Mouse (Mus musculus) heart, embryonic 16.5 days (tissue): ENCODE measurements at regions not wholly inside any gene's neighbourhood (a gene's known extent, or its start where the extent isn't known, plus 50 kb on each side); places are given as distances from the start of the nearest gene placed in this dataset.

Source experiments
- ATAC-seq: fragments of 200-750 bp; cut with Nextera tagmentation; replicated peaks from 2 replicates; pipeline ENCODE4 v1.8.0; 2017; ENCODE audit warnings: moderate number of reproducible peaks; ENCODE audit not compliant: insufficient read depth, low FRiP score; ENCODE audit errors: extremely low read depth
- H3K27ac ChIP-seq: fragments of 300-500 bp; sonication (generic); 2 replicates; pipeline ENCODE4 v1.5.1; 2014; ENCODE audit warnings: mild to moderate bottlenecking, low read length, control low read depth, moderate library complexity
- H3K27me3 ChIP-seq: fragments of 300-500 bp; sonication (generic); 2 replicates; pipeline ENCODE4 v1.6.1; 2014; ENCODE audit warnings: low read length, mixed read lengths; ENCODE audit not compliant: control insufficient read depth, insufficient read depth
- H3K36me3 ChIP-seq: fragments of 300-500 bp; sonication (generic); 2 replicates; pipeline ENCODE4 v1.6.1; 2014; ENCODE audit not compliant: control insufficient read depth, insufficient read depth
- H3K4me1 ChIP-seq: fragments of 300-500 bp; sonication (generic); 2 replicates; pipeline ENCODE4 v1.6.1; 2014; ENCODE audit warnings: low read length, mixed read lengths; ENCODE audit not compliant: control insufficient read depth, insufficient read depth
- H3K4me2 ChIP-seq: fragments of 300-500 bp; sonication (generic); 2 replicates; pipeline ENCODE4 v1.6.1; 2014; ENCODE audit warnings: low read depth, mild to moderate bottlenecking, control low read depth, low read length
- H3K4me3 ChIP-seq: fragments of 300-500 bp; sonication (generic); 2 replicates; pipeline ENCODE4 v1.5.1; 2014; ENCODE audit warnings: mild to moderate bottlenecking, control low read depth, low read length
- H3K9ac ChIP-seq: fragments of 300-500 bp; sonication (generic); 2 replicates; pipeline ENCODE4 v1.6.1; 2014; ENCODE audit warnings: low read length, control low read depth
- H3K9me3 ChIP-seq: fragments of 300-500 bp; sonication (generic); replicated peaks from 2 replicates; pipeline ENCODE4 v1.6.1; 2016; ENCODE audit warnings: low read length; ENCODE audit not compliant: control insufficient read depth
- WGBS: fragments of 180-500 bp; shearing (Covaris S2); extraction: QIAGEN DNeasy Blood & Tissue Kit; methylation state at CpG from one replicate; pipeline ENCODE4 v1.1.7; 2014; 5-methylcytosine and 5-hydroxymethylcytosine counted together

GRCm38 (mm10) chr15:59201894-59202670, 313.0 kb downstream of the Gm49356 start:
- 63% methylated on average over 19 of the region's 19 CpGs for WGBS
- H3K4me2 ChIP-seq = peak overlapping the region; percentile 13; the same call in 1 of the 2 replicates
- H3K36me3 ChIP-seq = no peaks in the 10 kb centered on the region
- peaks cover 53% of the 10 kb centered on the region for H3K4me1 ChIP-seq
- H3K27ac ChIP-seq = peak overlapping the region; percentile 76
- no peak overlapping the region for H3K4me3 ChIP-seq
- peak overlapping the region; percentile 10; the same call in 1 of the 2 replicates for H3K9ac ChIP-seq
- H3K27me3 ChIP-seq = no peaks in the 10 kb centered on the region
- no peak for ATAC-seq
- H3K9me3 ChIP-seq = no peaks in the 10 kb centered on the region

DNA sequence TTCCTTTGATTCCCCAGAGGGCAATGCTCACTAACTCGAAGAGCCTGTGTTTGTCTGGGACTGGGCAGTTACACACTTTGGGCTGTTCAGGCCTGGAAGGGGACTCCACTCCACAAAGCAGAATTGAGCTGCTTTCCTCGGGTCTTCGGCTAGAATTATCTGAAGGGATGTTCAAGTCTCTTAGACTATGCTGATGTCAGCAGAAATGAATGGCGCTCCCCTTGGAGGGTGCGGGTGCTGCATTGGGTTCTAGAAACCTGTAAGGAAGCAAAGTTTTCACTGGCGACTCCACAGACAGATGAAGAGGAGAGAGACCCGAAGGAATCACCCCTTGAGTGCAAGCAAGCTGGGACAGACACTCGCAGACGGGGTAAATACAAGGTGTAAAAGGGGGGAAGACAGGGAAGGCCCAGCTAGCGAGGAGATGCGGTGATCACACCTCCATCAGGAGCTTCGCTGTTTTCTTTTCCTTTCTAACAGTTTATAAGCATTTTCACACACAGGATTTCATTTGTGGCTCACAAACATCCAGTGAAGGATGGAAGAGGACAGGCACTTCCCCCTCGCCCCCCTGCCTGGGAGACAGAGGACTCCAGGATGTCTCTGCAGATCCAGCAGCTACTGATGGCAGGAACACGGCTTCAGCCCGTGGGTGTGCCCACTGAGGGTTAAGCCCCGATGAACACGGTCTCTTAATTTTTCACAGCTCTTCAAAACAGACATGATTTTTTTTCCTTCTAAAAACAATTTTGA, 314.2 kb downstream of the Gm49356 start:
- H3K4me3 ChIP-seq = no peak overlapping the region
- H3K27me3 ChIP-seq = no peaks in the 10 kb centered on the region
- no peaks in the 10 kb centered on the region for H3K9me3 ChIP-seq
- H3K4me1 ChIP-seq = peaks cover 44% of the 10 kb centered on the region
- 68% methylated on average over 17 of the region's 17 CpGs for WGBS
- H3K27ac ChIP-seq = peak overlapping the region; percentile 29; the same call in 1 of the 2 replicates
- no peak overlapping the region for H3K4me2 ChIP-seq
- 0 out of 2 replicates have a peak overlapping the region, but pooled peaks have one; percentile 31 for H3K9ac ChIP-seq
- no peaks in the 10 kb centered on the region for H3K36me3 ChIP-seq
- ATAC-seq = no peak

DNA sequence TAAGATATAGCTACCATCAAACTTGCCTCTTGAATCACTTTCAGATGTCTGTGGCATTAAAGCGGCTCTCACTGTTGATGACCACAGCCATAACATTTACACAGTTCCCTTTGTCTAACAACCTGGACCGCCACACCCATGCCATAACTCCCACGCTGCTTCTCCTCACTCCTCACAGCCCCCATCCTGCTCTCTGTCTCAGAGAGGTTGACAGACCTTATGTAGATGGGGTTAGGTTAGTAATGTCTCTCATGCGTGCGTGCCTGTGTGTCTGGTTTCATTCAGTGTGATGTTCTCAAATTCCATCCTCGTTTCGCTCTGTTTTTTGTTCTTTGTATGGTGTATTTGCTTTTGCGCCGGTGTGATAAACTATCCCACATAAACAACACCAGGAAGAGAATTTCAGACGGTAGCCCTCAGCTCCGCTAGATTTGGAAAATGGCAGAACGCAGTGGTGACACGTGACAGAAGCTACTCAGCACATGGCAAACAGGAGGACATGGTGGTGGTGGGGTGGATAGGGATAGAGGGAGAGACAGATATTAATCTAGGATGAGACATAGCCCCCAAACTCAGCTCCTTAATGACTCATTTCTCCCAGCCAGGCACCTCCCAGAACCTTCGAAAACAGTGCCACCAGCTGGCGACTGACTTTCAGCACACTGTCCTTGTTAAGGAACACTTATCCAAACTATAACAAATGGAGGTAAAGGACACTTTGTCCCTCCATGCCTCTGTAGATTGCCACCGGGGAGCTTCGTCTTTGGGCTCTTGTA, 314.9 kb downstream of the Gm49356 start:
- ATAC-seq = 0 out of 2 replicates have a peak, but pooled peaks have one; percentile 17
- Histone ChIP-seq H3K27me3 (no peaks in the 10 kb centered on the region), H3K27ac (0 out of 2 replicates have a peak overlapping the region, but pooled peaks have one; percentile 5), H3K4me1 (peaks cover 36% of the 10 kb centered on the region), H3K4me2 (peak overlapping the region; percentile 19; the same call in 1 of the 2 replicates), H3K9me3 (no peaks in the 10 kb centered on the region), H3K4me3 (no peak overlapping the region), H3K9ac (no peak overlapping the region), H3K36me3 (no peaks in the 10 kb centered on the region)
- 53% methylated on average over 17 of the region's 17 CpGs for WGBS

- WGBS = 63% methylated on average over 3 of the region's 3 CpGs
- H3K27me3 ChIP-seq = no peaks in the 10 kb centered on the region
- H3K4me3 ChIP-seq = no peak overlapping the region
- no peaks in the 10 kb centered on the region for H3K9me3 ChIP-seq
- H3K9ac ChIP-seq = no peak overlapping the region
- H3K4me1 ChIP-seq = peaks cover 36% of the 10 kb centered on the region
- H3K4me2 ChIP-seq = no peak overlapping the region
- no peak for ATAC-seq
- H3K27ac ChIP-seq = peak overlapping the region; percentile 88
- H3K36me3 ChIP-seq = no peaks in the 10 kb centered on the region
Observed at GRCm38 (mm10) chr15:59205091-59205490, 316.0 kb downstream of the Gm49356 start.

- Histone ChIP-seq H3K27me3 (no peaks in the 10 kb centered on the region), H3K4me3 (no peak overlapping the region)
Observed at GRCm38 (mm10) chr15:59205544-59205943, 316.4 kb downstream of the Gm49356 start.

GRCm38 (mm10) chr15:59206636-59207035, 317.5 kb downstream of the Gm49356 start:
- Histone ChIP-seq H3K27ac (no peak overlapping the region), H3K4me3 (no peak overlapping the region), H3K9me3 (no peaks in the 10 kb centered on the region), H3K4me1 (peaks cover 28% of the 10 kb centered on the region), H3K36me3 (no peaks in the 10 kb centered on the region), H3K9ac (no peak overlapping the region), H3K4me2 (no peak overlapping the region), H3K27me3 (no peaks in the 10 kb centered on the region)
- WGBS = 67% methylated on average over 7 of the region's 7 CpGs
- no peak for ATAC-seq

More at GRCm38 (mm10) chr15:59205544-59205943, 316.4 kb downstream of the Gm49356 start:
- Histone ChIP-seq H3K4me1 (peaks cover 36% of the 10 kb centered on the region), H3K4me2 (no peak overlapping the region), H3K9ac (no peak overlapping the region), H3K27ac (peak overlapping the region; percentile 88), H3K9me3 (no peaks in the 10 kb centered on the region), H3K36me3 (no peaks in the 10 kb centered on the region)
- ATAC-seq = peak; percentile 72
- WGBS = 53% methylated on average over 7 of the region's 7 CpGs

- no peaks in the 10 kb centered on the region for H3K9me3 ChIP-seq
- no peak overlapping the region for H3K4me3 ChIP-seq
- no peak for ATAC-seq
- WGBS = 59% methylated on average over 4 of the region's 4 CpGs
- H3K4me1 ChIP-seq = peaks cover 15% of the 10 kb centered on the region
- H3K36me3 ChIP-seq = no peaks in the 10 kb centered on the region
- H3K9ac ChIP-seq = no peak overlapping the region
- no peak overlapping the region for H3K4me2 ChIP-seq
- H3K27me3 ChIP-seq = no peaks in the 10 kb centered on the region
- H3K27ac ChIP-seq = no peak overlapping the region
Observed at GRCm38 (mm10) chr15:59207976-59208375, 318.9 kb downstream of the Gm49356 start.

- no peaks in the 10 kb centered on the region for H3K9me3 ChIP-seq
- 68% methylated on average over 3 of the region's 3 CpGs for WGBS
- no peaks in the 10 kb centered on the region for H3K36me3 ChIP-seq
- H3K27ac ChIP-seq = no peak overlapping the region
- no peak overlapping the region for H3K4me3 ChIP-seq
- no peaks in the 10 kb centered on the region for H3K27me3 ChIP-seq
- no peak overlapping the region for H3K9ac ChIP-seq
- ATAC-seq = peak; percentile 52
- H3K4me1 ChIP-seq = no peaks in the 10 kb centered on the region
- H3K4me2 ChIP-seq = no peak overlapping the region
Observed at GRCm38 (mm10) chr15:59212362-59212761, 323.3 kb downstream of the Gm49356 start.
